Mouse (Mus musculus) myocyte (in vitro differentiated cells): ENCODE results near the gene Rpl23.

Experiments used
- CEBPB ChIP-seq: IDR thresholded peaks from 2 replicates; pipeline ENCODE4 v1.6.1; 2011; ENCODE audit warnings: mild to moderate bottlenecking, moderate library complexity; ENCODE audit not compliant: poor library complexity, insufficient read depth, severe bottlenecking
- MAX ChIP-seq: IDR thresholded peaks from one replicate; pipeline ENCODE4 v1.6.1; 2011; ENCODE audit warnings: low read depth, mild to moderate bottlenecking, control low read depth
- MYOD1 ChIP-seq, 3 experiments: IDR thresholded peaks; one replicate each; pipeline ENCODE4 v1.6.1; 2011; ENCODE audit warnings: control low read depth in 2 of 3, low read depth in 2 of 3, mild to moderate bottlenecking in 2 of 3, moderate library complexity in 1 of 3; ENCODE audit not compliant: insufficient read length in 2 of 3, control insufficient read depth in 1 of 3
- MYOG ChIP-seq, 3 experiments: IDR thresholded peaks; one replicate each; pipeline ENCODE4 v1.6.1; 2011; ENCODE audit warnings: control low read depth in 2 of 3, low read depth in 2 of 3, mild to moderate bottlenecking in 2 of 3; ENCODE audit not compliant: insufficient read length in 2 of 3, control insufficient read depth in 1 of 3, insufficient read depth in 1 of 3
- POLR2A ChIP-seq: IDR thresholded peaks from one replicate; pipeline ENCODE4 v1.6.1; 2011; ENCODE audit warnings: low read depth, mild to moderate bottlenecking, control low read depth, moderate library complexity; ENCODE audit not compliant: insufficient read length
- POLR2AphosphoS2 ChIP-seq: IDR thresholded peaks from one replicate; pipeline ENCODE4 v1.6.1; 2011; ENCODE audit warnings: low read depth, control low read depth; ENCODE audit not compliant: insufficient read length
- SRF ChIP-seq: IDR thresholded peaks from one replicate; pipeline ENCODE4 v1.6.1; 2011; ENCODE audit warnings: low read depth; ENCODE audit not compliant: control insufficient read depth, insufficient read length
- TCF12 ChIP-seq: IDR thresholded peaks from one replicate; pipeline ENCODE4 v1.6.1; 2011; ENCODE audit warnings: mild to moderate bottlenecking, control low read depth; ENCODE audit not compliant: poor library complexity, insufficient read depth, severe bottlenecking
- USF1 ChIP-seq: IDR thresholded peaks from one replicate; pipeline ENCODE4 v1.6.1; 2011; ENCODE audit warnings: low read depth, mild to moderate bottlenecking, control low read depth, moderate library complexity

DNA sequence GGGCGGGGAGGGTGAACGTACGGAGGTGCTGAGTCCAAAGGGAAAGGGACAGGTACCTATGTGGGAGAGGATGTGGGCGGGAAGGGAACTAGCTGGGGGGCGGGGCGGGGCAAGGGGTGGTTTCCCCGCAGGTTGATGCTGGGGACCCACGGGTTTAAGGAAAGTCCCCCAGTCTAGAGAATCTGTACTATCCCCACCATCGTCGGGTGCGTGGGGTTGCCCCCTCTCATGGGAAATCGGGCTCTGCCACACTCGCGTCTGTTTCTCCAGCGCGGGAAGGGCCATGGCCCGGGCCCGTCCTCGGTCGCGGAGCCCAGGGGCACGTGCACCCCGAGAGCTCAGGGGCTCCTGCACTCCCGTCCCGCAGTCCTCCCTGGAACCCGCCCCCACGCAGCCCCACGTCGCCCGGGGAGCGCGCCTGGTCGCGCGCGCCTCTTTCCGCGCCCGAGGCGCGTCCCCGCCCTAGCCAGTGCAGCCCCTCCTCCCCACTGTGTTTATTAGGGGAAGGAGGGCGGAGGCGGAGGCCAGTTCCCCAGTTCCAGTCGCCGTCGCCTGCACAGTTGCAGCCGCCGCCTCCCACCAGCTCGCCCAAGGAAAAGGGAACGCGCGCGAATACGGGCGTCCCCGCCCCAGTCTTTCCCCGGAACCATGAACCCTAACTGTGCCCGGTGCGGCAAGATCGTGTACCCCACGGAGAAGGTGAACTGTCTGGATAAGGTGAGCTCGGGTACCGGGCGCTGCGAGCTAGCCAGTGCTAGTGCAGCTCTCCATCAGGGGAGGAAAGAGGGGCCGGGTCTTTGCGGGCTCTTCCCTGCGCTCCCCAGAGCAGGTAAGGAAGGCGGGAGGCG is 17.1 kb upstream of the Rpl23 start:
- TF ChIP-seq POLR2A (peak; percentile 73), SRF (no peak), USF1 (no peak), TCF12 (no peak), CEBPB (no peak), POLR2AphosphoS2 (peak; percentile 77), MYOD1 (IDR thresholded peaks at IDR 0.05; ENCODE audit: control insufficient read depth in 1 of 3, insufficient read length in 2 of 3, low read depth in 2 of 3) (no peak), MYOG (IDR thresholded peaks at IDR 0.05; ENCODE audit: control insufficient read depth in 1 of 3, insufficient read depth in 1 of 3, insufficient read length in 2 of 3, low read depth in 2 of 3) (no peak), MAX (no peak)
